Mouse (Mus musculus) erythroblast, embryonic 14.5 days (primary cell): Measurements from ENCODE around the gene Bmp6. TPM values are rescaled to one million over a fixed set of nuclear protein-coding genes. Genes with fewer than 3 reads are reported as not detected.

Source experiments
- H3K27me3 ChIP-seq: 2 replicates; pipeline ENCODE4 v1.6.1; 2012; ENCODE audit warnings: inconsistent platforms; ENCODE audit not compliant: control insufficient read depth
- H3K36me3 ChIP-seq: 2 replicates; pipeline ENCODE4 v1.6.1; 2012; ENCODE audit warnings: mild to moderate bottlenecking, inconsistent platforms; ENCODE audit not compliant: control insufficient read depth
- H3K4me1 ChIP-seq: 2 replicates; pipeline ENCODE4 v1.6.1; 2012; ENCODE audit warnings: inconsistent platforms; ENCODE audit not compliant: control insufficient read depth
- H3K4me3 ChIP-seq: replicated peaks from 2 replicates; pipeline ENCODE3; 2012; ENCODE audit warnings: moderate library complexity, mild to moderate bottlenecking, inconsistent platforms
- H3K9me3 ChIP-seq: 2 replicates; pipeline ENCODE4 v1.6.1; 2012; ENCODE audit warnings: low read length, inconsistent platforms, mixed read lengths; ENCODE audit not compliant: control insufficient read depth
- GATA1 ChIP-seq: IDR thresholded peaks from 2 replicates; pipeline ENCODE4 v1.6.1; 2012; ENCODE audit warnings: low read length, inconsistent platforms, mixed read lengths
- TAL1 ChIP-seq: IDR thresholded peaks from 3 replicates; pipeline ENCODE4 v1.6.1; 2012; ENCODE audit warnings: low read length, inconsistent platforms, mixed read lengths
- polyA plus RNA-seq: library from polyadenylated mRNA; stranded (reverse); fragments of >175 nt; gene quantifications from 2 replicates; pipeline ENCODE4 v1.2.3, GENCODE M21; 2012

Bmp6 gene
- polyA plus RNA-seq, 1 experiment: not detected

- Histone ChIP-seq H3K9me3 (no peaks in the 10 kb centered on the region), H3K36me3 (no peaks in the 10 kb centered on the region), H3K27me3 (no peaks in the 10 kb centered on the region), H3K4me1 (no peaks in the 10 kb centered on the region), H3K4me3 (no peak overlapping the region)
- TF ChIP-seq GATA1 (no peak), TAL1 (no peak)
Observed at GRCm38 (mm10) chr13:38407611-38408315, 62.9 kb downstream of the Bmp6 start.

GRCm38 (mm10) chr13:38408636-38409035, 63.7 kb downstream of the Bmp6 start:
- Histone ChIP-seq H3K4me3 (no peak overlapping the region), H3K4me1 (no peaks in the 10 kb centered on the region), H3K27me3 (no peaks in the 10 kb centered on the region), H3K9me3 (no peaks in the 10 kb centered on the region), H3K36me3 (no peaks in the 10 kb centered on the region)
- TF ChIP-seq GATA1: no peak
- TF ChIP-seq TAL1: no peak

GRCm38 (mm10) chr13:38410322-38410865, 65.5 kb downstream of the Bmp6 start:
- Histone ChIP-seq H3K27me3 (no peaks in the 10 kb centered on the region), H3K36me3 (no peaks in the 10 kb centered on the region), H3K4me1 (no peaks in the 10 kb centered on the region), H3K4me3 (no peak overlapping the region), H3K9me3 (no peaks in the 10 kb centered on the region)
- TF ChIP-seq GATA1 (no peak), TAL1 (no peak)

- Histone ChIP-seq H3K9me3 (no peaks in the 10 kb centered on the region), H3K4me1 (no peaks in the 10 kb centered on the region), H3K36me3 (no peaks in the 10 kb centered on the region), H3K4me3 (no peak overlapping the region), H3K27me3 (no peaks in the 10 kb centered on the region)
- TF ChIP-seq GATA1 (no peak), TAL1 (no peak)
Observed at GRCm38 (mm10) chr13:38419781-38420180, 74.9 kb downstream of the Bmp6 start.

GRCm38 (mm10) chr13:38422491-38422890, 77.6 kb downstream of the Bmp6 start:
- Histone ChIP-seq H3K9me3 (no peaks in the 10 kb centered on the region), H3K4me1 (no peaks in the 10 kb centered on the region), H3K4me3 (no peak overlapping the region), H3K36me3 (no peaks in the 10 kb centered on the region), H3K27me3 (no peaks in the 10 kb centered on the region)
- TF ChIP-seq GATA1 (no peak), TAL1 (no peak)

- TF ChIP-seq GATA1 (no peak), TAL1 (no peak)
- no peaks in the 10 kb centered on the region; the same call in 1 of the 2 replicates for H3K9me3 ChIP-seq
- no peak overlapping the region for H3K4me3 ChIP-seq
- no peaks in the 10 kb centered on the region for H3K36me3 ChIP-seq
- H3K27me3 ChIP-seq: no peaks in the 10 kb centered on the region
- H3K4me1 ChIP-seq: no peaks in the 10 kb centered on the region
Observed at GRCm38 (mm10) chr13:38425294-38425693, 80.4 kb downstream of the Bmp6 start.

- no peak for TF ChIP-seq TAL1
- TF ChIP-seq GATA1: no peak
Observed at GRCm38 (mm10) chr13:38429671-38430070, 84.8 kb downstream of the Bmp6 start.

GRCm38 (mm10) chr13:38430075-38430474, 85.2 kb downstream of the Bmp6 start:
- H3K36me3 ChIP-seq: no peaks in the 10 kb centered on the region
- TF ChIP-seq TAL1: no peak
- no peak for TF ChIP-seq GATA1
- no peaks in the 10 kb centered on the region for H3K27me3 ChIP-seq
- no peak overlapping the region for H3K4me3 ChIP-seq
- no peaks in the 10 kb centered on the region; the same call in 1 of the 2 replicates for H3K9me3 ChIP-seq
- H3K4me1 ChIP-seq: no peaks in the 10 kb centered on the region

More at GRCm38 (mm10) chr13:38429671-38430070, 84.8 kb downstream of the Bmp6 start:
- no peaks in the 10 kb centered on the region; the same call in 1 of the 2 replicates for H3K9me3 ChIP-seq
- H3K27me3 ChIP-seq: no peaks in the 10 kb centered on the region
- no peak overlapping the region for H3K4me3 ChIP-seq
- no peaks in the 10 kb centered on the region for H3K4me1 ChIP-seq
- H3K36me3 ChIP-seq: no peaks in the 10 kb centered on the region

GRCm38 (mm10) chr13:38434831-38435230, 89.9 kb downstream of the Bmp6 start:
- Histone ChIP-seq H3K9me3 (no peaks in the 10 kb centered on the region; the same call in 1 of the 2 replicates), H3K4me1 (no peaks in the 10 kb centered on the region), H3K36me3 (no peaks in the 10 kb centered on the region), H3K27me3 (no peaks in the 10 kb centered on the region), H3K4me3 (no peak overlapping the region)
- TF ChIP-seq TAL1: no peak
